Mouse (Mus musculus) frontal cortex, adult (tissue): Measurements from ENCODE around the gene Mllt10.
"Not testable (repeated sequence)": the region's sequence is repeated elsewhere in the genome, so short reads cannot be mapped to it uniquely, and the experiment has no call there.

Experiments
- ATAC-seq: cut with Nextera tagmentation; 2 replicates; pipeline ENCODE4 v1.9.2; 2017; ENCODE audit warnings: mild to moderate bottlenecking, moderate library complexity, mixed read lengths; ENCODE audit not compliant: low TSS enrichment

Gene Mllt10

GRCm38 (mm10) chr2:18087695-18088094 lies 32.7 kb downstream of the Mllt10 start:
- not testable (repeated sequence) for ATAC-seq

GRCm38 (mm10) chr2:18093858-18094257 lies 38.8 kb downstream of the Mllt10 start:
- no peak for ATAC-seq

- ATAC-seq: no peak
These were observed 39.3 kb downstream of the Mllt10 start for GRCm38 (mm10) chr2:18094319-18094718.

- no peak for ATAC-seq
These were observed 40.8 kb downstream of the Mllt10 start for GRCm38 (mm10) chr2:18095804-18096203.

DNA sequence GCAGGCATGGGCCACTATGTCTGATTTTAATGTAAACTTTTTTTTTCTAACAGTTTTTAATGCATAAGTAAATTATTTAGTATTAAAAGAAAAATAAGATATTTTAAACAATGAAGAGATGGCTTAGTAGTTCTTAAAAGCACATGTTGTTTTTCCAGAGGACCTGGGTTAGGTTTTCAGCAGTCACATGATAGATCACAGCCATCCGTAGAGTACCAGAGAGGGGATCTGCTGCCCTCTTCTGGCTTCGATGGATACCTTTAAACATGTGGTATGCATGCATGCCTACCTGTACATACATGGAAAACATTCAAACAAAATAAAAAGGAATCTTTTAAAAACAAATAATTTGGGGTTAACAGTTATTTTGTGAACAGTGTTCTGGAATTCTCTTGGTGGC lies 45.9 kb downstream of the Mllt10 start:
- no peak for ATAC-seq

DNA sequence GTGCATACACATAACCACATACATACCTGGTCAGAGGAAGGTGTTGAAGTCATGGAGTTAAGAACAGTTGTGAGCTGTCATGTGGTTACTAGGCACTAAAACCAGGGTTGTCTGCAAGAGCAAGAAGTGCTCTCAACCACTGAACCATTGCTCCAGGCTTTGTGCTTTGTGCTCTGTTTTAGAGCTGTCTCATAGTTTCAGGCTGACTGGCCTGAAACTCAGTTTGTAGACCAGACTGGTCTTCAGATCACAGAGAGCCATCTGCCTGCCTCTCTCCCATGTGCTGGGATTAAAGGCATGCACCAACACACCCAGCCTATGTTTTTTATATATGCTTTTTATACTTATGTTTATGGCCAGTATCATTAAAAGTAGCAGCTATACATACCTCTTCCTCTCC lies 52.5 kb downstream of the Mllt10 start:
- ATAC-seq: no peak

- ATAC-seq: no peak
These were observed 53.2 kb downstream of the Mllt10 start for GRCm38 (mm10) chr2:18108214-18108613.

- ATAC-seq: no peak
These were observed 56.4 kb downstream of the Mllt10 start for GRCm38 (mm10) chr2:18111411-18111810.

GRCm38 (mm10) chr2:18116432-18116831 lies 61.4 kb downstream of the Mllt10 start:
- ATAC-seq: no peak

- no peak for ATAC-seq
These were observed 83.1 kb downstream of the Mllt10 start for GRCm38 (mm10) chr2:18138131-18138530.

- ATAC-seq: no peak
These were observed 84.6 kb downstream of the Mllt10 start for GRCm38 (mm10) chr2:18139646-18140045.

- no peak for ATAC-seq
These were observed 101.1 kb downstream of the Mllt10 start for GRCm38 (mm10) chr2:18156131-18156530.

GRCm38 (mm10) chr2:18159426-18159825 lies 104.4 kb downstream of the Mllt10 start:
- no peak for ATAC-seq

DNA sequence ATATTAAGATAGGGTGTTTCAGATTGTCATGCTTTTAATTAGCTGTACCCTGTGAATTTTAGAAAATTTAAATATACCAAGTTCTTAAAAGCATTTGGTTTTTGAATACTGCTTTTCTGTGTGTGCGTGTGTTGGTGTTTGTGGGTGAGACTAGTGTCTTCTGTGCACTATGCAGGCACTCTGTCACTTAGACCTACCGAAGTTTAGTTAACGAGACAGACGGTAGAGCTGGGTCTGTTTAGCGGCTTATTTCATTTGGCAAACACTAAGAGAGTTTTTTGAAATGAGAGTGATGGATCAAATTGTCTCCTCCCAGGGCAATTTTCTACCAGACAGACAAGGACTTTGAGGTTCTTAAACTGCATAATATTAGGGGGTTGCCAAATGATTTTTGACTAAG lies 106.0 kb downstream of the Mllt10 start:
- no peak for ATAC-seq

GRCm38 (mm10) chr2:18165511-18165910 lies 110.5 kb downstream of the Mllt10 start:
- ATAC-seq: no peak

DNA sequence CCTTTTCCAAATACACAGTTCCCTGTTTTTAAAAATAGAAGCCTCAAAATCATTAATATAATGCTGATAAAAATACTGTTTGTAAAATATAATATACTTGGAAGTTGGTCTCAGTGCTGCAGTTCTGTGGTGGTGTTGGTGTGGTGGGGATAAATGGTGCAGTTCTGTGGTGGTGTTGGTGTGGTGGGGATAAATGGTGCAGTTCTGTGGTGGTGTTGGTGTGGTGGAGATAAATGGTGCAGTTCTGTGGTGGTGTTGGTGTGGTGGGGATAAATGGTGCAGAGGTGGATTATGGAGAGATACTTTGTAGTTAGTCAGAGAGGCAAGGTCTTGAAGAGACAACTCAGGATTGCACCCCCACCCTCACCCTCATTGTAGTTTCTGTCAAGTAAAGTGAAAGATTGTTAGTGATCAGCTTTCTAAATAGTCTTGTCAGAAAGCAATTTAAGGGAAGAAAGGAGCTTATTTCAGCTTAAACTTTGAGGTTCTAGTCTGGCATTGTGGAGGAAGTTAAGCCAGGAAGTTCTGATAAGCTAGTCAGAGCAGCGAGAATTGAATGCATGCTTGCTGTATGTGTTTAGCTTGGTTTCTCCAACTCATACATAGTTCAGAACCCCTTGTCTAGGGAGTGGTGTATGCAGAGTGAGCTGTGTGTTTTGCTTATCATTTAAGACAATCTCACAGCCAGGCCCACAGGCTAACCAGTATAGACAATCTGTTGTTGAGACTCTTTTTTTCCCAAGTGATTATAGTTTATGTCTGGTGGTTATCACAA lies 114.3 kb downstream of the Mllt10 start:
- no peak for ATAC-seq

DNA sequence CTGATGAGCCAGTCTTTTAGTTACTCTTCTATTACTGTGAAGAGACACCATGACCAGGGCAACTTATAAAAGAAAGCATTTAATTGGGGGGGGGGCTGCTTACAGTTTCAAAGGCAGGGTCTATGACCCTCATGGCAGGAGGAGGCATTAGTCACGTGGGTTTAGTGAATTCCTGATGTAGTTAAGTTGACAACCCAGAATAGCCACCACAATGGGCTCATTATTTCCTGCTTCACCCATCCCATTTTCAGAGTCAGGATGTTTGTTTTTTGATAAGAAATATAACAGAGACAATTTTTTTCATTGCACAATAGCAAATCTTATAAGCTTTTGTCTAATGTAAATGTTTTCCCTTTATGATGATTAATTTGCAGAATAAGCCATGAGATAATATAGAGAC lies 120.2 kb downstream of the Mllt10 start:
- ATAC-seq: no peak

DNA sequence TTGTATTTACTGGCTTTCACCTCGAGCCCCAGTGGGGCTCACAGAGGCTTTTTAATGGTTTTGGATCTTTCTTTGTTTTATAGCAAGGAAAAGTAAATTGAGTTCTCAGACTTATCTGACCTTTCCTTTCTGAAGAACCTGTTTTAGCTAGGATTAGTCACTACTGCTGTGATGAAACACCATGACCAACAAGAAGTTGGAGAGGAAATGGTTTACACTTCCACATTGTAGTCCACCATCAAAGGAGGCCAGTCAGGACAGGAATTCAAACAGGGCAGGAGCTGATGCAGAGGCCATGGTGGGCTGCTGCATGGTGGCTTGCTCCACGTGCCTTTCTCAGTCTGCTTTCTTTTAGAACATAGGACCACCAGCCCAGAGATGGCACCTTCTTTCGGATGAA lies 121.2 kb downstream of the Mllt10 start:
- no peak for ATAC-seq

GRCm38 (mm10) chr2:18180323-18180722 lies 125.3 kb downstream of the Mllt10 start:
- ATAC-seq: peak; percentile 70

DNA sequence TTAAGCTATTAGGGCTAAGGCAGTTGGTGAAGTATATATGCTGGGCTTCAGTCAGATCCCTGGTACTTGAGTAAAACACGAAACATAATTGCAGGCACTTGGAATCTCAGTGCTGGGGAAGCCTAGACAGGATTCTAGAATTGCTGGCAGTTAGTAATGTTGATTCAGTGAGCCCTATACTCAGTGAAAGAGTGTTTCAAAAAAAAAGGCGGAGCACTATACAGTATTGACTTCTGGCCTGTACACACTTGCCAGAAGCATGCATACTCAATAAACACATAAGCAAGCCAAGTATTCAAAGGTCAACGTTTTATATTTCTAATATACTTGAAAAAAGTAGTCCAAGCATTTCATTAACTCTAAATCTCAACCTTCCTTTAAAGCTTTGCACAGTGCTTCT lies 126.6 kb downstream of the Mllt10 start:
- no peak for ATAC-seq

DNA sequence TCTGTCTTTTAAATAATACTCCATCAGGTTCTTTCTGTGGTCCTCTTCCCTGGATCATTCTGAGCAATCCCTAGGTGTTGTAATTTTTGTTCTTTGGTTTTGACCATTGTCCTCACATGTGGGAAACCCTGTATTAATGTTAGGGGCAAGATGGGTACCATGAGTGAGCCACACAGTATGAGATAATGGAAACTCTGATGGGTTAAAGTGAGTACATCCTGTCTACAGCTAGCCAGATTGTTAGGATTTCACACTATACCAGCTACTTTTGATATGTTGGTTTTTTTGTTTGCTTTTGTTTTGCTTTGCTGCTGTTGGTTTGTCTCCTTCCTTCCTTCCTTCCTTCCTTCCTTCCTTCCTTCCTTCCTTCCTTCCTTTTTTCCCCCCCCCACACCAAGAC lies 128.0 kb downstream of the Mllt10 start:
- no peak for ATAC-seq

- ATAC-seq: no peak
These were observed 133.3 kb downstream of the Mllt10 start for GRCm38 (mm10) chr2:18188367-18188766.

- ATAC-seq: no peak
These were observed 140.2 kb downstream of the Mllt10 start for GRCm38 (mm10) chr2:18195285-18195684.
